Mouse (Mus musculus) liver, embryonic 12.5 days (tissue): ENCODE results near the gene Gm5767. TPM values are rescaled to one million over a fixed set of nuclear protein-coding genes. Genes with fewer than 3 reads are reported as not detected.

Experiments used
- ATAC-seq: fragments of 200-750 bp; cut with Nextera tagmentation; 2 replicates; pipeline ENCODE4 v1.8.0; 2017; ENCODE audit warnings: moderate number of reproducible peaks, mild to moderate bottlenecking, moderate library complexity
- H3K27ac ChIP-seq: fragments of 300-500 bp; sonication (generic); 2 replicates; pipeline ENCODE4 v1.5.1; 2016; ENCODE audit warnings: mild to moderate bottlenecking
- H3K27me3 ChIP-seq: fragments of 300-500 bp; sonication (generic); replicated peaks from 2 replicates; pipeline ENCODE4 v1.6.1; 2016; ENCODE audit warnings: mild to moderate bottlenecking, moderate library complexity
- H3K36me3 ChIP-seq: fragments of 300-500 bp; sonication (generic); 2 replicates; pipeline ENCODE4 v1.6.1; 2016; ENCODE audit warnings: mild to moderate bottlenecking, moderate library complexity
- H3K4me1 ChIP-seq: fragments of 300-500 bp; sonication (generic); 2 replicates; pipeline ENCODE4 v1.6.1; 2016
- H3K4me2 ChIP-seq: fragments of 300-500 bp; sonication (generic); 2 replicates; pipeline ENCODE4 v1.6.1; 2016; ENCODE audit warnings: mild to moderate bottlenecking, moderate library complexity
- H3K4me3 ChIP-seq: fragments of 300-500 bp; sonication (generic); 2 replicates; pipeline ENCODE4 v1.5.1; 2016; ENCODE audit warnings: mild to moderate bottlenecking, moderate library complexity
- H3K9ac ChIP-seq: fragments of 300-500 bp; sonication (generic); 2 replicates; pipeline ENCODE4 v1.6.1; 2016; ENCODE audit warnings: mild to moderate bottlenecking, moderate library complexity
- H3K9me3 ChIP-seq: fragments of 300-500 bp; sonication (generic); replicated peaks from 2 replicates; pipeline ENCODE4 v1.6.1; 2016; ENCODE audit warnings: mild to moderate bottlenecking, moderate library complexity
- WGBS: fragments of 180-500 bp; shearing (Covaris S2); methylation state at CpG from one replicate; pipeline ENCODE4 v1.1.7; 2016; ENCODE audit not compliant: insufficient replicate concordance; 5-methylcytosine and 5-hydroxymethylcytosine counted together
- polyA plus RNA-seq: library from polyadenylated mRNA; unstranded; fragments of >200 nt; fragmentation: Nextera tagmentation; extraction: Ambion mirVana; gene quantifications from 2 replicates; pipeline ENCODE4 v1.2.1, GENCODE M21; 2016

Gene Gm5767
- polyA plus RNA-seq, 1 experiment from 2014 or later: not detected

DNA sequence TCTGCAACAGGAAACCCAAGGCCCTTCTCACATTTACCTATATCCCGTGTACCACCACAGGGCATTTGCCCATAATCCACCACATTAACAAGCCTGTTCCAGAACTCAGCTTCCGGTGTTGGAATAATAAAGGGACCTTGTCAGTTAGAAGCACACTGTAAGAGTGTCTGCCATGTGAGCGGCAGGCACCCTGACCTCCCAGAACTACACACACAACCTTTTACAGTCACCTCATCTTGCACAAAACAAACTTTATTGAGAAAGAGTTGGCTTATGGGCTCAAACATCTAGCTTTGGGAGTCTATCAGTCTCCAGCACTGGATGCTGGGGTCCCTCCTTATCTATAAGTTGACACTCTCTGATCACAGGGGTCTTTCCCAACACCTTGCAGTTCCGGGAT is 22.2 kb upstream of the Gm5767 start:
- WGBS: 78% methylated on average over 4 of the region's 4 CpGs
- peaks cover 96% of the 10 kb centered on the region for H3K36me3 ChIP-seq

DNA sequence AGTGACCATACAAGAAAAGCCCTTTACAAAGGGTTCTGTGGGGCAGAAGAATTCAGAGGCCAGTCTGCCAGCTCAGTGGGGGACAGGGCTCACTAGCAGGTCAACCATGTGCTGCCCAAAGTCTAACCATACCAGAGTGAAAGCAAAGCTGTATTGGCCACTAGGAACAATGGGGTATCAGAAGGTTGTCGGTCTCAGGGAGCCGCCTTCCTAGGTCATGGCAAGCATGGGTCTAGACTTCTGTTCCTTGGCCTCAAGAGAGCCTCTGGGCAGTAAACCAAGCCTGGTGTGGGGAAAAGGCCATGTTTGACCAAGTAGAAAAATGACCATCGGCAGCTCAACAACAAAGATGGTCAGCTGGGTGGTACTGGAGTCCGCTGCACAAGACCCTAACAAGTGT is 21.8 kb upstream of the Gm5767 start:
- ATAC-seq: no peak
- 87% methylated on average over 4 of the region's 4 CpGs for WGBS
- H3K36me3 ChIP-seq: peaks cover 96% of the 10 kb centered on the region

More for the DNA sequence above, 22.2 kb upstream of the Gm5767 start:
- Histone ChIP-seq H3K4me1 (peaks cover 46% of the 10 kb centered on the region), H3K27ac (no peak overlapping the region), H3K27me3 (no peaks in the 10 kb centered on the region), H3K9me3 (no peaks in the 10 kb centered on the region), H3K4me2 (no peak overlapping the region), H3K4me3 (no peak overlapping the region), H3K9ac (no peak overlapping the region)
- ATAC-seq: no peak

DNA sequence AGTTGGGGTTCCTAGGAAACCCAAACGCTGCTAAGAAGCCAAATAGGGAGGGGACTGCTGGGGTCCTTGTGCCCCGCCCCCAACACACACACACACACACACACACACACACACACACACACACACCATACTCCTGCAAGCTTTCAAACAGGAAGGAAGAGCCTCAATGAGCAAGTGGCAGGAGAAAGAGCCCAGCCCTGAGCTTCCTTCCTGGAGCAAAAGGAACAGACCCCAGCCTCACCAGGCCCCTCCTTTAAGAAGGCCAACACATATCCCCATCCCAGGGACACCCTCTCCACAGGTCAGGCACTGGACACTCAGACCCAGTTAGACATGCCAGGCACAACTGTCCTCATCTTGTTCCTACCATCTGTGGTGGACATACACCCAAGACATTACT is 17.5 kb upstream of the Gm5767 start:
- Histone ChIP-seq H3K4me1 (peaks cover 61% of the 10 kb centered on the region), H3K27me3 (no peaks in the 10 kb centered on the region), H3K36me3 (peaks cover 77% of the 10 kb centered on the region), H3K9ac (0 out of 2 replicates have a peak overlapping the region, but pooled peaks have one; percentile 8), H3K27ac (no peak overlapping the region), H3K4me3 (no peak overlapping the region), H3K4me2 (no peak overlapping the region), H3K9me3 (no peaks in the 10 kb centered on the region)
- 0% methylated on average over 1 of the region's 2 CpGs for WGBS
- ATAC-seq: no peak

More for the DNA sequence above, 21.8 kb upstream of the Gm5767 start:
- Histone ChIP-seq H3K4me2 (no peak overlapping the region), H3K27me3 (no peaks in the 10 kb centered on the region), H3K4me1 (peaks cover 49% of the 10 kb centered on the region), H3K9ac (no peak overlapping the region), H3K4me3 (no peak overlapping the region), H3K27ac (no peak overlapping the region), H3K9me3 (no peaks in the 10 kb centered on the region)

DNA sequence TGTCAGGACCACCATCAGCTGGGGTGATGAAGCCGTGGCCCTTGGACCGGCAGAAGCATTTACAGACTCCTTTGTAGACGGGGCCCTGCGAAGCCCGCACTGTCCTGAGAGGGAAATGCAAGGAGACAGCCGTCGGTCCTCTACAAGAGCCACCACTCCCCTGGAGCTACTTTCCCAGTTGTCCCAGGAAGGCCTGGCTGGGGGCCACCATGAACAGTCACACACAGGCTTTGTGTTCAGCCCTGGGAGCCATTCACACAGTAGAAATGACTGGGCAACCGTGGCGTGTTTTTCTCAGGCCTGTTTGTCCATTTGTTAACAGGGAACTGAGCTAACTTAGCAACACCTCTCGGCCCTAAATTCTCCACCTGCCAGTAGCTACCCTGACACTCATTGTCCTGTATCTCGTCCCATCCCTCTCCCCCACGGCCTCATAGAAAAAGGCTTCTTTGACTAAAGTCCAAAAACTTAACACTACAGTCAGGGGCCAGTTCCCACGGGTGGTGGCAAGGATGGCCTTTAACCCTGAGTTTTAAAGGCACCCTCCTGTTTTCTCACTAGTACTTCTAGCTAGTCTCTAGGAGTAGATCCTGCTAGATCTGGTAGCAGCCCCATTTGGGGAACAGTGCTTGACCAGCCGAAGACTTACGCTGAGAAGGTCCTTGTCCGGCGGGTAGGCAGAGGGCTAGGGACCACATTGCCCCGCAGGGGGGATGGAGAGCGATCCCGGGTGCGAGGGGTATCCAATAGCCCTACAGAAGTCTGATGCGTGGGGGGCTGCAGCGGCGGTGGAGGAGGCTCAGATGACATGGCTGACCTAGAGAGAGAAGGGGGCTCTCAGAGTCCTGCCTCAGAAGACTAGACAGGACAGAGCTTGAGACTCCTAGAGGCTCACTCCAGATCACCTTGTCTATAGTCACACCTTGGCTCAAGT is 16.7 kb upstream of the Gm5767 start:
- Histone ChIP-seq H3K36me3 (peaks cover 78% of the 10 kb centered on the region), H3K4me3 (no peak overlapping the region), H3K9me3 (no peaks in the 10 kb centered on the region), H3K4me1 (peaks cover 70% of the 10 kb centered on the region), H3K27ac (no peak overlapping the region), H3K4me2 (no peak overlapping the region), H3K27me3 (no peaks in the 10 kb centered on the region), H3K9ac (no peak overlapping the region)
- 83% methylated on average over 24 of the region's 24 CpGs for WGBS
- ATAC-seq: no peak

DNA sequence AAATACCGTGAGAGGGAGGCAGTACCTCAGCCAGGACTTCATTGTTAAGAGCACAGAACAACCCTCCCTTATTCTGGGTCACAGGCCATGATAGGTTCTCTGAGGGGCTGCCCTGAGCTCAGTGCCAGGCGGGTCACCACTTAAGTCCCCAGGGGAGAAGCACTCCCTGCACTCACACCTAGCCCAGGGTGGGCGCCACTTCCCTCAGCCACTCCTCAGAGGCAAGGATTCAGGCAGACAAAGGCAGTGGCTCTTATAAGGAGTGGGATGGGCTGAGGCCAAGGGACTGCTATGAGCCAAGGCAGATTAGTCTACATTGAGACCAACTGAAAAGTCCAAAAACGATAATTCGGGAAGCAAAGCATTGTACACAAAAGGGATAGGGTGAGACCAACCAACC is 15.2 kb upstream of the Gm5767 start:
- Histone ChIP-seq H3K27ac (no peak overlapping the region), H3K36me3 (peaks cover 69% of the 10 kb centered on the region), H3K9me3 (no peaks in the 10 kb centered on the region), H3K9ac (no peak overlapping the region), H3K4me3 (no peak overlapping the region), H3K4me2 (no peak overlapping the region), H3K4me1 (peaks cover 80% of the 10 kb centered on the region), H3K27me3 (no peaks in the 10 kb centered on the region)
- ATAC-seq: no peak
- WGBS: 82% methylated on average over 5 of the region's 5 CpGs

DNA sequence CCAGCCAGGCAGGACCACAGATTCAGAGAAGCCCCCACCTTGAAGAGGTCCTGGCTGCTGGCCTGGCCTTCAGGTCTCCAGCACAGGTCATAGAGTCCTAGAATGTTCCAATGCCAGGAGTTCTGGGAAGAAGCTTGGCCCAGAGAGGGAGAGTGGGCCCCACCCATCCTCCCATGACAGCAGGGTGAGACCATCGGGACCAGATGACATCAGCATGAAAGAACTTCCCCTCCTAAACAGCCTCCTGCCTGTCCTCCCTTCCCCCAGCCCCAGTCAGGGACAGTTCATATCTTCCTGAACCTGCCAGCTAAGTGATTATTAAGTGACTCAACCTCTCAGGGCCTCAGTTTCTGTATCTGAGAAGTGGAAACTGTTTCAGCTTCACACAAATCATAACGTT is 14.1 kb upstream of the Gm5767 start:
- Histone ChIP-seq H3K36me3 (peaks cover 59% of the 10 kb centered on the region), H3K4me1 (peaks cover 84% of the 10 kb centered on the region), H3K4me2 (no peak overlapping the region), H3K9ac (no peak overlapping the region), H3K27me3 (no peaks in the 10 kb centered on the region), H3K27ac (0 out of 2 replicates have a peak overlapping the region, but pooled peaks have one; percentile 23), H3K9me3 (no peaks in the 10 kb centered on the region), H3K4me3 (no peak overlapping the region)
- peak; percentile 8 for ATAC-seq
- 10% methylated on average over 2 of the region's 2 CpGs for WGBS

DNA sequence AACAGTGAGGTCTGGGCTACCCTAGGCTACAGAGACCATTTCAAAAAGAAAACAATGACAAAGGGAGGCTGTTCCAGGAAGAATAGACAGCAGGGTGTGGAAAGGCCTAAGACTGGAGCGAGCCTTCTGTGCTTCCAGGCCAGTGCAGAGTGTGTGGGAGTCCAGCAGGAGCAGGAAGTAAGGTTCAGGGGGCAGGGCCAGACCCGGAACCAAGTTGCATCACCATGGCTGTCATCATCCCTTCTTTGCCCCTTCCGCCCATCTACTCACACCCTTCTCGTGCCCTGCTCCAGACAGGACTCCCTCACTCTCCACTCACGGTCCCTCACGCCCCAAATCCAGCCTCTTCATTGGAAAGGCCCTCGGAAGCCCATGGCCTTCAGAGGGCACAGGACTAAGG is 13.3 kb upstream of the Gm5767 start:
- H3K9me3 ChIP-seq: no peaks in the 10 kb centered on the region
- peaks cover 51% of the 10 kb centered on the region for H3K36me3 ChIP-seq
- no peak overlapping the region for H3K4me3 ChIP-seq
- 0 out of 2 replicates have a peak overlapping the region, but pooled peaks have one; percentile 8 for H3K9ac ChIP-seq
- no peaks in the 10 kb centered on the region for H3K27me3 ChIP-seq
- H3K4me2 ChIP-seq: peak overlapping the region; percentile 24
- ATAC-seq: no peak
- H3K27ac ChIP-seq: 0 out of 2 replicates have a peak overlapping the region, but pooled peaks have one; percentile 15
- peaks cover 84% of the 10 kb centered on the region for H3K4me1 ChIP-seq
- 52% methylated on average over 7 of the region's 7 CpGs for WGBS

DNA sequence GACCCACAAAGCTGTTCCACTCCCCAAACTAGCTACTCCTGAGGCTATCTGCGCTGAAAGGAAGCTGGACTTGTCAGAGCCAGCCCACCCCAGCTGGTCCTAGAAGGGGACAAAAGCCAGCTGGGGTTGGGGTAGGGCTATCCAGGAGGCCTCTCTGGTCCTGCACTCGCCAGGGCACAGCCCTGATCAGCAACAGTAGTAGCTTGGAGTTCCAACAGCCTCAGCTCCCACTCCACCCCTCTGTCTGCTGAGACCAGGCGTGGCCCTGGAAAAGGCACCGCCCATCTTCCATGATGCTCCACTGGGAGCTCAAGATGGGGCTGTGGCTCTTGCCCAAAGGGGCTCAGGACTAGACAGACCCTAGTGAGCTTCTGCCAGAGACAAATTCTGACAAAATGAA is 12.8 kb upstream of the Gm5767 start:
- Histone ChIP-seq H3K4me1 (peaks cover 84% of the 10 kb centered on the region), H3K27me3 (no peaks in the 10 kb centered on the region), H3K9me3 (no peaks in the 10 kb centered on the region), H3K36me3 (peaks cover 46% of the 10 kb centered on the region), H3K4me2 (peak overlapping the region; percentile 24), H3K4me3 (no peak overlapping the region), H3K9ac (0 out of 2 replicates have a peak overlapping the region, but pooled peaks have one; percentile 8), H3K27ac (no peak overlapping the region)
- WGBS: 66% methylated on average over 4 of the region's 4 CpGs
- ATAC-seq: no peak

DNA sequence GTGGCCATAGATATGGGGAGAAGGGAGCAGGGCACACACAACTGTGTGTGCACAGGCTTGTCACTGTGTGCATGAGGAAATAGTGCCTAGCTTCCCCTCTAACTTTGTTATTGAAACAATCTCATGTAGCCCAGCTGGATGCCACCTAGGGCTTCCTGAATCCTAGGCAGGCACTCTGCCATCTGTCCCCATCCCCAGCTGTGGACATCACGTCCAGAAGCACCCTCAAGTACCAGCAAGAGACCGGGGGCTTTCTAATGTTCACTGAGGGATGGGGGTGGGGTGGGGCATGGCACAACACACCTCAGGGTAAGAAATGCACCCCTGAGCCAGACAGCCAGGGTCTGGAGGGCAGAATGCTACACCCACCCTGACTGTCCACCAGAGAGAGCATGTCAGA is 12.2 kb upstream of the Gm5767 start:
- H3K4me1 ChIP-seq: peaks cover 84% of the 10 kb centered on the region
- H3K36me3 ChIP-seq: peaks cover 40% of the 10 kb centered on the region
- H3K9ac ChIP-seq: no peak overlapping the region
- H3K9me3 ChIP-seq: no peaks in the 10 kb centered on the region
- H3K27me3 ChIP-seq: peaks cover 4% of the 10 kb centered on the region; the same call in 1 of the 2 replicates
- H3K4me2 ChIP-seq: peak overlapping the region; percentile 6; the same call in 1 of the 2 replicates
- WGBS: 83% methylated on average over 2 of the region's 2 CpGs
- no peak for ATAC-seq
- no peak overlapping the region for H3K27ac ChIP-seq
- H3K4me3 ChIP-seq: no peak overlapping the region

DNA sequence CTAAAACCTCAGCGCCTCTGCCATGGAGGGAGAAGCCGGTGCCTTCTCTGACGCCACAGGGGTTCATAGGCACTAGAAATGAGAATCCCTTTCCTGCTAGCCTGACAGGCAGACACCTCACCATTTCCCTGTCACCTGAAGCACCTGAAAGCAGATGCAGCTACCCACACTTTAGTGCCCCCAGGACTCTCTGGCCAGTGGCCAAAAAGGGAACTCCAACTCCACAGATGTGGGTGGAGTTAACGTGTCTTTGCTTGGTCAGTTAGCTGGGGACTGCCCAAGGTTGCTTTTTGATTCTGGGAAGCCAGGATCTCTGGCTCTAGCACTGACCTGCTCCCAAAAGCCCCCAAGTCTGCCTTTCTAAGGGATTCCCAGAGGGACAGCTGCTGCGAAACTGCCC is 11.1 kb upstream of the Gm5767 start:
- Histone ChIP-seq H3K9me3 (no peaks in the 10 kb centered on the region), H3K4me2 (peak overlapping the region; percentile 97), H3K9ac (peak overlapping the region; percentile 86), H3K27me3 (peaks cover 6% of the 10 kb centered on the region; the same call in 1 of the 2 replicates), H3K4me1 (peaks cover 85% of the 10 kb centered on the region), H3K4me3 (0 out of 2 replicates have a peak overlapping the region, but pooled peaks have one; percentile 83), H3K36me3 (peaks cover 30% of the 10 kb centered on the region), H3K27ac (no peak overlapping the region)
- ATAC-seq: no peak
- WGBS: 67% methylated on average over 5 of the region's 5 CpGs

DNA sequence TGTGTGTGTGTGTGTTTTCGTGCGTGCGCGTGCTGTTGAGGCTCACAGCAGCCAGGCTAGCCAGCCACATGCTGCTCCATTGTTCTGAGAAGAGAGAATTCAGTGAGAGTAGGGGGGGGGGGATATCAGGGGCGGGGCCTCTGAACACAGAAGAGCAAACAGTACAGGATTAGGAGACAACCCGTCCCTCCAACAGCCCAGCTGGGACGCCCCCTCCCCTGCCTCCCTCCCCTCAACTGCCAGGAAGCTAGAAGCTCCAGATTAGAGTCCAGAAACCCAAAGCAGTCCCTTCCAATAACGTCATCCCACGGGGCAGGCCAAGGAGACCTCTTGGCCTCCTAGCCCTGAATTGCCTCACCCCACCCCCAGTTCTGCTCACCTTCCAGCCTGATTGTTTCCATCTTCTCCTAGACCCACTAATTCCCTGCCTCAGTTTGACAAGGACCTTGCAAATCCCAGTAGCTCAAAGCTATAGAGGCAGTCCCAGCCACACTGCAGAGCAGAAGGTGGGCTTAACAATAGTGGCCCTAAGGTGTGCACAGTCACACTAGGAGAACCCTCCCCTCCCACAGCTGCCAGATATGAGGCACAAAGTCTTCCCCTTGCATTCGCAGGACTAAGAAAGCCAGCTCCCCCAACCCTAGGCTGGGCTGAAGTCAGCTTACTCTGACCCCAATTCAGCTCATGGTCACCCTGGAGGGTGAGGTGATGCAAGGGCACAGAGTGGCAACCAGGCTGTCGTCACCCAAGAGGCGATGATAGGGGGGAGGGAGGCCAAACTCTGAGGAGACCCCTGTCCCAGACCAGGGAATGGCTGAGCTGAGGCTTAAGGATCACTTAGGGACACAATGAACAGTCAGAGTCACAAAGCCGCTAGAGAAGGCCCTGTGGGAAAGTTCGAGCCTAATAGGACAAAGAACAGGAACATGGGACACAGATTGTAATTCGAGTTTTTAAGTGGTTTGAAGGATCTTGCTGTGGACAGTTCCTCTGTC is 10.2 kb upstream of the Gm5767 start:
- ATAC-seq: no peak
- H3K4me1 ChIP-seq: peaks cover 91% of the 10 kb centered on the region
- 18% methylated on average over 14 of the region's 15 CpGs for WGBS

More for the DNA sequence above, 10.2 kb upstream of the Gm5767 start:
- H3K9me3 ChIP-seq: no peaks in the 10 kb centered on the region
- H3K4me2 ChIP-seq: peak overlapping the region; percentile 97
- H3K27ac ChIP-seq: peak overlapping the region; percentile 93
- H3K9ac ChIP-seq: peak overlapping the region; percentile 86
- H3K4me3 ChIP-seq: peak overlapping the region; percentile 83
- H3K36me3 ChIP-seq: peaks cover 26% of the 10 kb centered on the region
- H3K27me3 ChIP-seq: peaks cover 6% of the 10 kb centered on the region; the same call in 1 of the 2 replicates
